Mouse (Mus musculus) hindbrain, embryonic 16.5 days (tissue): Measurements from ENCODE around the gene Pou3f4. TPM values are rescaled to one million over a fixed set of nuclear protein-coding genes. Genes with fewer than 3 reads are reported as not detected.
"Not testable (repeated sequence)": the region's sequence is repeated elsewhere in the genome, so short reads cannot be mapped to it uniquely, and the experiment has no call there.

Experiments used
- ATAC-seq: fragments of 200-750 bp; cut with Nextera tagmentation; 2 replicates; pipeline ENCODE4 v1.8.0; 2017; ENCODE audit warnings: moderate TSS enrichment, moderate library complexity
- H3K27ac ChIP-seq: fragments of 300-500 bp; sonication (generic); 2 replicates; pipeline ENCODE4 v1.5.1; 2014; ENCODE audit warnings: low read depth, mild to moderate bottlenecking, control low read depth, low read length, moderate library complexity
- H3K27me3 ChIP-seq: fragments of 300-500 bp; sonication (generic); replicated peaks from 2 replicates; pipeline ENCODE4 v1.6.1; 2014; ENCODE audit warnings: low read length; ENCODE audit not compliant: control insufficient read depth, insufficient read depth
- H3K36me3 ChIP-seq: fragments of 300-500 bp; sonication (generic); 2 replicates; pipeline ENCODE4 v1.6.1; 2014; ENCODE audit warnings: mild to moderate bottlenecking, low read length, moderate library complexity, mixed read lengths; ENCODE audit not compliant: control insufficient read depth, insufficient read depth
- H3K4me1 ChIP-seq: fragments of 300-500 bp; sonication (generic); 2 replicates; pipeline ENCODE4 v1.6.1; 2014; ENCODE audit warnings: low read depth, low read length; ENCODE audit not compliant: control insufficient read depth, insufficient read depth
- H3K4me2 ChIP-seq: fragments of 300-500 bp; sonication (generic); 2 replicates; pipeline ENCODE4 v1.6.1; 2014; ENCODE audit warnings: mild to moderate bottlenecking, low read length, control low read depth, moderate library complexity
- H3K4me3 ChIP-seq: fragments of 300-500 bp; sonication (generic); 2 replicates; pipeline ENCODE4 v1.5.1; 2014; ENCODE audit warnings: mild to moderate bottlenecking, low read length, control low read depth, moderate library complexity
- H3K9ac ChIP-seq: fragments of 300-500 bp; sonication (generic); 2 replicates; pipeline ENCODE4 v1.6.1; 2014; ENCODE audit warnings: low read depth, mild to moderate bottlenecking, control low read depth, low read length, moderate library complexity
- H3K9me3 ChIP-seq: fragments of 300-500 bp; sonication (generic); 2 replicates; pipeline ENCODE4 v1.6.1; 2014; ENCODE audit warnings: mild to moderate bottlenecking, low read length, moderate library complexity; ENCODE audit not compliant: control insufficient read depth
- WGBS: fragments of 180-500 bp; shearing (Covaris S2); extraction: QIAGEN DNeasy Blood & Tissue Kit; methylation state at CpG from one replicate; pipeline ENCODE4 v1.1.7; 2014; 5-methylcytosine and 5-hydroxymethylcytosine counted together
- polyA plus RNA-seq: library from polyadenylated mRNA; unstranded; fragments of >200 nt; fragmentation: Nextera tagmentation; extraction: Ambion mirVana; gene quantifications from 2 replicates; pipeline ENCODE4 v1.2.1, GENCODE M21; 2015

Gene Pou3f4
- polyA plus RNA-seq = 6.8 and 7.6 TPM in 2 replicates

GRCm38 (mm10) chrX:110814151-110814571 lies at the start of gene Pou3f4:
Gene Pou3f4 (plus strand): TSS chrX:110814280.
- Histone ChIP-seq H3K4me3 (peak within 1 kb of the TSS; percentile 52), H3K27me3 (no peaks in the 10 kb centered on the region), H3K27ac (peak within 1 kb of the TSS; percentile 84), H3K9me3 (no peaks in the 10 kb centered on the region), H3K36me3 (no peaks in the 10 kb centered on the region), H3K4me1 (no peaks in the 10 kb centered on the region), H3K9ac (peak within 1 kb of the TSS; percentile 58), H3K4me2 (peak within 1 kb of the TSS; percentile 56)
- WGBS = 10% methylated on average over 20 of the region's 20 CpGs
- ATAC-seq = peak; percentile 93

GRCm38 (mm10) chrX:110765939-110766338 lies 48.1 kb upstream of the Pou3f4 start:
- Histone ChIP-seq H3K9ac (no peak overlapping the region), H3K4me1 (no peaks in the 10 kb centered on the region), H3K4me2 (no peak overlapping the region), H3K27ac (no peak overlapping the region), H3K36me3 (no peaks in the 10 kb centered on the region), H3K4me3 (no peak overlapping the region), H3K27me3 (no peaks in the 10 kb centered on the region), H3K9me3 (no peaks in the 10 kb centered on the region)
- WGBS = 76% methylated on average over 1 of the region's 1 CpGs
- ATAC-seq = no peak

- not testable (repeated sequence) for H3K4me3 ChIP-seq, H3K4me1 ChIP-seq, ATAC-seq, H3K27me3 ChIP-seq, H3K36me3 ChIP-seq, H3K9ac ChIP-seq, H3K27ac ChIP-seq, H3K4me2 ChIP-seq, H3K9me3 ChIP-seq
Observed at GRCm38 (mm10) chrX:110774807-110775206, 39.3 kb upstream of the Pou3f4 start.

GRCm38 (mm10) chrX:110802502-110802901 lies 11.6 kb upstream of the Pou3f4 start:
- Histone ChIP-seq H3K4me2 (no peak overlapping the region), H3K4me3 (no peak overlapping the region), H3K27ac (no peak overlapping the region), H3K4me1 (no peaks in the 10 kb centered on the region), H3K36me3 (no peaks in the 10 kb centered on the region), H3K9me3 (no peaks in the 10 kb centered on the region), H3K9ac (no peak overlapping the region), H3K27me3 (no peaks in the 10 kb centered on the region)
- WGBS = 36% methylated on average over 2 of the region's 2 CpGs
- no peak for ATAC-seq

- ATAC-seq = no peak
- Histone ChIP-seq H3K36me3 (no peaks in the 10 kb centered on the region), H3K9ac (no peak overlapping the region), H3K4me3 (no peak overlapping the region), H3K4me2 (peak overlapping the region; percentile 28; the same call in 1 of the 2 replicates), H3K27ac (peak overlapping the region; percentile 4), H3K4me1 (no peaks in the 10 kb centered on the region), H3K9me3 (no peaks in the 10 kb centered on the region), H3K27me3 (no peaks in the 10 kb centered on the region)
- 23% methylated on average over 4 of the region's 4 CpGs for WGBS
Observed at GRCm38 (mm10) chrX:110810001-110810578, 4.0 kb upstream of the Pou3f4 start.

GRCm38 (mm10) chrX:110810753-110811506 lies 3.1 kb upstream of the Pou3f4 start:
- ATAC-seq = peak; percentile 35; the same call in 1 of the 2 replicates
- Histone ChIP-seq H3K27ac (peak overlapping the region; percentile 4), H3K27me3 (no peaks in the 10 kb centered on the region), H3K4me3 (0 out of 2 replicates have a peak overlapping the region, but pooled peaks have one; percentile 9), H3K36me3 (no peaks in the 10 kb centered on the region), H3K4me2 (peak overlapping the region; percentile 28; the same call in 1 of the 2 replicates), H3K9ac (no peak overlapping the region), H3K4me1 (no peaks in the 10 kb centered on the region), H3K9me3 (no peaks in the 10 kb centered on the region)
- WGBS = 28% methylated on average over 5 of the region's 5 CpGs

GRCm38 (mm10) chrX:110812071-110812470 lies 2.0 kb upstream of the Pou3f4 start:
- WGBS = 26% methylated on average over 5 of the region's 5 CpGs
- Histone ChIP-seq H3K9me3 (no peaks in the 10 kb centered on the region), H3K27me3 (no peaks in the 10 kb centered on the region), H3K36me3 (no peaks in the 10 kb centered on the region), H3K4me3 (peak overlapping the region; percentile 19), H3K27ac (peak overlapping the region; percentile 54), H3K9ac (no peak overlapping the region), H3K4me1 (no peaks in the 10 kb centered on the region), H3K4me2 (peak overlapping the region; percentile 40)
- ATAC-seq = no peak

GRCm38 (mm10) chrX:110813401-110813800 lies 679 bp upstream of the Pou3f4 start:
- Histone ChIP-seq H3K4me2 (peak overlapping the region; percentile 56), H3K4me1 (no peaks in the 10 kb centered on the region), H3K9ac (no peak overlapping the region), H3K4me3 (peak overlapping the region; percentile 52), H3K27me3 (no peaks in the 10 kb centered on the region), H3K36me3 (no peaks in the 10 kb centered on the region), H3K27ac (peak overlapping the region; percentile 59), H3K9me3 (no peaks in the 10 kb centered on the region)
- ATAC-seq = no peak
- 26% methylated on average over 5 of the region's 5 CpGs for WGBS
